Mouse (Mus musculus) hindbrain, embryonic 11.5 days (tissue): Measurements from ENCODE around the gene Rin2. TPM values are rescaled to one million over a fixed set of nuclear protein-coding genes. Genes with fewer than 3 reads are reported as not detected.

ENCODE experiments used
- ATAC-seq: fragments of 200-750 bp; cut with Nextera tagmentation; 2 replicates; pipeline ENCODE4 v1.8.0; 2017; ENCODE audit warnings: mild to moderate bottlenecking, moderate TSS enrichment, moderate library complexity; ENCODE audit not compliant: low FRiP score
- DNase-seq: peaks from one replicate; pipeline ENCODE4 v3.0.0-alpha.2; 2015; ENCODE audit warnings: low spot score
- H3K27ac ChIP-seq: fragments of 300-500 bp; sonication (generic); 2 replicates; pipeline ENCODE4 v1.5.1; 2014; ENCODE audit warnings: mild to moderate bottlenecking, low read depth, low read length
- H3K27me3 ChIP-seq: fragments of 300-500 bp; sonication (generic); 2 replicates; pipeline ENCODE4 v1.6.1; 2014; ENCODE audit warnings: mild to moderate bottlenecking, low read length, moderate library complexity, mixed read lengths; ENCODE audit not compliant: control insufficient read depth, insufficient read depth
- H3K36me3 ChIP-seq: fragments of 300-500 bp; sonication (generic); 2 replicates; pipeline ENCODE4 v1.6.1; 2014; ENCODE audit warnings: mild to moderate bottlenecking, low read length, moderate library complexity, mixed read lengths; ENCODE audit not compliant: control insufficient read depth, insufficient read depth
- H3K4me1 ChIP-seq: fragments of 300-500 bp; sonication (generic); replicated peaks from 2 replicates; pipeline ENCODE4 v1.6.1; 2014; ENCODE audit warnings: low read length, mixed read lengths; ENCODE audit not compliant: control insufficient read depth, insufficient read depth
- H3K4me2 ChIP-seq: fragments of 300-500 bp; sonication (generic); replicated peaks from 2 replicates; pipeline ENCODE4 v1.6.1; 2014; ENCODE audit warnings: mild to moderate bottlenecking, low read depth, low read length
- H3K4me3 ChIP-seq: fragments of 300-500 bp; sonication (generic); 2 replicates; pipeline ENCODE4 v1.5.1; 2014; ENCODE audit warnings: low read depth, low read length
- H3K9ac ChIP-seq: fragments of 300-500 bp; sonication (generic); 2 replicates; pipeline ENCODE4 v1.6.1; 2014; ENCODE audit warnings: low read depth, low read length
- H3K9me3 ChIP-seq: fragments of 300-500 bp; sonication (generic); 2 replicates; pipeline ENCODE4 v1.6.1; 2016; ENCODE audit warnings: low read length; ENCODE audit not compliant: control insufficient read depth
- WGBS: fragments of 180-500 bp; shearing (Covaris S2); extraction: QIAGEN DNeasy Blood & Tissue Kit; methylation state at CpG from one replicate; pipeline ENCODE4 v1.1.7; 2014; 5-methylcytosine and 5-hydroxymethylcytosine counted together
- polyA plus RNA-seq: library from polyadenylated mRNA; unstranded; fragments of >200 nt; fragmentation: Nextera tagmentation; extraction: Ambion mirVana; gene quantifications from 2 replicates; pipeline ENCODE4 v1.2.1, GENCODE M21; 2014

Gene Rin2
- polyA plus RNA-seq, 1 experiment from 2014 or later: 19.1 TPM

GRCm38 (mm10) chr2:145859932-145860801 is 185.2 kb downstream of the Rin2 start:
- Histone ChIP-seq H3K27ac (peak overlapping the region; percentile 60; the same call in 1 of the 2 replicates), H3K4me3 (peak overlapping the region; percentile 28), H3K27me3 (no peaks in the 10 kb centered on the region), H3K9ac (peak overlapping the region; percentile 54), H3K4me1 (no peaks in the 10 kb centered on the region), H3K36me3 (no peaks in the 10 kb centered on the region), H3K9me3 (no peaks in the 10 kb centered on the region), H3K4me2 (peak overlapping the region; percentile 41)
- DNase-seq (peak; percentile 70), ATAC-seq (peak; percentile 85)
- WGBS: 10% methylated on average over 40 of the region's 40 CpGs

GRCm38 (mm10) chr2:145861193-145862123 is 186.4 kb downstream of the Rin2 start:
- Histone ChIP-seq H3K27me3 (no peaks in the 10 kb centered on the region), H3K4me2 (peak overlapping the region; percentile 20; the same call in 1 of the 2 replicates), H3K4me1 (no peaks in the 10 kb centered on the region), H3K4me3 (0 out of 2 replicates have a peak overlapping the region, but pooled peaks have one; percentile 7), H3K9ac (no peak overlapping the region), H3K9me3 (no peaks in the 10 kb centered on the region), H3K27ac (no peak overlapping the region), H3K36me3 (no peaks in the 10 kb centered on the region)
- DNase-seq (no peak), ATAC-seq (no peak)
- WGBS: 61% methylated on average over 8 of the region's 8 CpGs

GRCm38 (mm10) chr2:145862206-145862817 is 187.3 kb downstream of the Rin2 start:
- Histone ChIP-seq H3K4me1 (no peaks in the 10 kb centered on the region), H3K4me2 (peak overlapping the region; percentile 18; the same call in 1 of the 2 replicates), H3K9me3 (no peaks in the 10 kb centered on the region), H3K9ac (no peak overlapping the region), H3K36me3 (no peaks in the 10 kb centered on the region), H3K4me3 (no peak overlapping the region), H3K27ac (peak overlapping the region; percentile 17; the same call in 1 of the 2 replicates), H3K27me3 (no peaks in the 10 kb centered on the region)
- ATAC-seq: no peak
- DNase-seq: peak; percentile 40
- 34% methylated on average over 10 of the region's 10 CpGs for WGBS

- Histone ChIP-seq H3K27me3 (no peaks in the 10 kb centered on the region), H3K9ac (no peak overlapping the region), H3K4me3 (no peak overlapping the region), H3K4me1 (no peaks in the 10 kb centered on the region), H3K36me3 (no peaks in the 10 kb centered on the region), H3K9me3 (no peaks in the 10 kb centered on the region), H3K27ac (no peak overlapping the region), H3K4me2 (no peak overlapping the region)
- ATAC-seq: no peak
- DNase-seq: no peak
- WGBS: 81% methylated on average over 3 of the region's 3 CpGs
Measured at GRCm38 (mm10) chr2:145865344-145865743, 190.3 kb downstream of the Rin2 start.

GRCm38 (mm10) chr2:145866238-145866637 is 191.2 kb downstream of the Rin2 start:
- WGBS: over 99% methylated on average over 3 of the region's 3 CpGs
- ATAC-seq (no peak), DNase-seq (no peak)
- Histone ChIP-seq H3K4me3 (no peak overlapping the region), H3K9ac (no peak overlapping the region), H3K9me3 (no peaks in the 10 kb centered on the region), H3K4me2 (no peak overlapping the region), H3K4me1 (no peaks in the 10 kb centered on the region), H3K27ac (no peak overlapping the region), H3K27me3 (no peaks in the 10 kb centered on the region), H3K36me3 (no peaks in the 10 kb centered on the region)

- no peaks in the 10 kb centered on the region for H3K36me3 ChIP-seq
- WGBS: 95% methylated on average over 11 of the region's 11 CpGs
Measured at GRCm38 (mm10) chr2:145866695-145867449, 191.9 kb downstream of the Rin2 start.

GRCm38 (mm10) chr2:145871308-145871707 is 196.3 kb downstream of the Rin2 start:
- ATAC-seq (no peak), DNase-seq (no peak)
- Histone ChIP-seq H3K4me1 (no peaks in the 10 kb centered on the region), H3K4me3 (no peak overlapping the region), H3K9me3 (no peaks in the 10 kb centered on the region), H3K9ac (no peak overlapping the region), H3K36me3 (no peaks in the 10 kb centered on the region), H3K27me3 (no peaks in the 10 kb centered on the region), H3K27ac (no peak overlapping the region), H3K4me2 (no peak overlapping the region)
- WGBS: 90% methylated on average over 4 of the region's 4 CpGs

More at GRCm38 (mm10) chr2:145866695-145867449, 191.9 kb downstream of the Rin2 start:
- Histone ChIP-seq H3K27me3 (no peaks in the 10 kb centered on the region), H3K9ac (no peak overlapping the region), H3K4me2 (no peak overlapping the region), H3K4me3 (no peak overlapping the region), H3K4me1 (no peaks in the 10 kb centered on the region), H3K9me3 (no peaks in the 10 kb centered on the region), H3K27ac (no peak overlapping the region)
- DNase-seq: no peak
- ATAC-seq: no peak

- Histone ChIP-seq H3K9ac (no peak overlapping the region), H3K9me3 (no peaks in the 10 kb centered on the region), H3K36me3 (no peaks in the 10 kb centered on the region), H3K27ac (no peak overlapping the region), H3K4me2 (no peak overlapping the region), H3K4me1 (no peaks in the 10 kb centered on the region), H3K27me3 (no peaks in the 10 kb centered on the region), H3K4me3 (no peak overlapping the region)
- DNase-seq (no peak), ATAC-seq (no peak)
- 90% methylated on average over 1 of the region's 1 CpGs for WGBS
Measured at GRCm38 (mm10) chr2:145872099-145872498, 197.1 kb downstream of the Rin2 start.
